Mouse (Mus musculus) retina, adult 2 months (tissue): ENCODE measurements around the gene A4galt.
A peak's percentile ranks its signal among the peaks of the same experiment; 100 is the strongest.
"Not testable (repeated sequence)": the region's sequence is repeated elsewhere in the genome, so short reads cannot be mapped to it uniquely, and the experiment has no call there.

Experiments
- DNase-seq: peaks from one replicate; pipeline ENCODE4 v3.0.0-alpha.2; 2012; ENCODE audit warnings: low read depth, low spot score

The A4galt gene

GRCm38 (mm10) chr15:83251176-83252004 is at the start of gene A4galt:
TSS of gene A4galt (minus strand) at chr15:83251774.
- no peak for DNase-seq

- DNase-seq = no peak
Observed at GRCm38 (mm10) chr15:83299916-83300582, 48.5 kb upstream of the A4galt start.

- DNase-seq = no peak
Observed at GRCm38 (mm10) chr15:83299450-83299849, 47.9 kb upstream of the A4galt start.

- DNase-seq = no peak
Observed at GRCm38 (mm10) chr15:83298810-83299209, 47.2 kb upstream of the A4galt start.

- DNase-seq = no peak
Observed at GRCm38 (mm10) chr15:83298313-83298712, 46.7 kb upstream of the A4galt start.

GRCm38 (mm10) chr15:83296771-83297311 is 45.3 kb upstream of the A4galt start:
- DNase-seq = no peak

GRCm38 (mm10) chr15:83296050-83296449 is 44.5 kb upstream of the A4galt start:
- no peak for DNase-seq

- DNase-seq = no peak
Observed at GRCm38 (mm10) chr15:83294954-83295353, 43.4 kb upstream of the A4galt start.

GRCm38 (mm10) chr15:83293706-83294645 is 42.4 kb upstream of the A4galt start:
- no peak for DNase-seq

- DNase-seq = no peak
Observed at GRCm38 (mm10) chr15:83293144-83293543, 41.6 kb upstream of the A4galt start.

GRCm38 (mm10) chr15:83292261-83293056 is 40.9 kb upstream of the A4galt start:
- no peak for DNase-seq

- no peak for DNase-seq
Observed at GRCm38 (mm10) chr15:83290899-83291298, 39.3 kb upstream of the A4galt start.

- DNase-seq = no peak
Observed at GRCm38 (mm10) chr15:83284828-83285227, 33.3 kb upstream of the A4galt start.

GRCm38 (mm10) chr15:83282397-83282796 is 30.8 kb upstream of the A4galt start:
- no peak for DNase-seq

GRCm38 (mm10) chr15:83281303-83281702 is 29.7 kb upstream of the A4galt start:
- no peak for DNase-seq

GRCm38 (mm10) chr15:83278579-83278978 is 27.0 kb upstream of the A4galt start:
- DNase-seq = no peak

- peak; percentile 30 for DNase-seq
Observed at GRCm38 (mm10) chr15:83277451-83277850, 25.9 kb upstream of the A4galt start.

GRCm38 (mm10) chr15:83274237-83274636 is 22.7 kb upstream of the A4galt start:
- not testable (repeated sequence) for DNase-seq

- DNase-seq = no peak
Observed at GRCm38 (mm10) chr15:83273017-83273416, 21.4 kb upstream of the A4galt start.

- DNase-seq = not testable (repeated sequence)
Observed at GRCm38 (mm10) chr15:83271221-83271620, 19.6 kb upstream of the A4galt start.

GRCm38 (mm10) chr15:83269985-83270384 is 18.4 kb upstream of the A4galt start:
- not testable (repeated sequence) for DNase-seq
